Mouse (Mus musculus) MEL-GATA-1-ER (cell line): ENCODE measurements around the gene Znrf3.

Experiments
- DNase-seq: peaks from one replicate; pipeline ENCODE4 v3.0.0-alpha.2; 2012; ENCODE audit warnings: low read depth; ENCODE audit errors: extremely low read depth

The Znrf3 gene

GRCm38 (mm10) chr11:5442590-5443021, 2.0 kb downstream of the Znrf3 start:
- DNase-seq, result no peak

GRCm38 (mm10) chr11:5437646-5438045, 7.0 kb downstream of the Znrf3 start:
- DNase-seq, result no peak

GRCm38 (mm10) chr11:5436988-5437387, 7.7 kb downstream of the Znrf3 start:
- no peak for DNase-seq

- DNase-seq, result no peak
Measured at GRCm38 (mm10) chr11:5435493-5435892, 9.2 kb downstream of the Znrf3 start.

- DNase-seq, result no peak
Measured at GRCm38 (mm10) chr11:5432330-5432729, 12.3 kb downstream of the Znrf3 start.

- no peak for DNase-seq
Measured at GRCm38 (mm10) chr11:5430863-5431262, 13.8 kb downstream of the Znrf3 start.

- DNase-seq, result no peak
Measured at GRCm38 (mm10) chr11:5429396-5430190, 15.1 kb downstream of the Znrf3 start.

GRCm38 (mm10) chr11:5427251-5427650, 17.4 kb downstream of the Znrf3 start:
- no peak for DNase-seq

- no peak for DNase-seq
Measured at GRCm38 (mm10) chr11:5426317-5426716, 18.3 kb downstream of the Znrf3 start.

GRCm38 (mm10) chr11:5425106-5425505, 19.5 kb downstream of the Znrf3 start:
- DNase-seq, result no peak

- no peak for DNase-seq
Measured at GRCm38 (mm10) chr11:5424185-5424584, 20.5 kb downstream of the Znrf3 start.

- no peak for DNase-seq
Measured at GRCm38 (mm10) chr11:5423000-5423399, 21.6 kb downstream of the Znrf3 start.

- DNase-seq, result no peak
Measured at GRCm38 (mm10) chr11:5422252-5422636, 22.4 kb downstream of the Znrf3 start.

GRCm38 (mm10) chr11:5421506-5422251, 23.0 kb downstream of the Znrf3 start:
- no peak for DNase-seq

- DNase-seq, result no peak
Measured at GRCm38 (mm10) chr11:5415617-5416338, 28.9 kb downstream of the Znrf3 start.

- no peak for DNase-seq
Measured at GRCm38 (mm10) chr11:5414856-5415616, 29.6 kb downstream of the Znrf3 start.

- no peak for DNase-seq
Measured at GRCm38 (mm10) chr11:5412644-5413190, 31.9 kb downstream of the Znrf3 start.

- DNase-seq, result no peak
Measured at GRCm38 (mm10) chr11:5411577-5411976, 33.1 kb downstream of the Znrf3 start.

GRCm38 (mm10) chr11:5404180-5404579, 40.5 kb downstream of the Znrf3 start:
- DNase-seq, result no peak

- DNase-seq, result no peak
Measured at GRCm38 (mm10) chr11:5402127-5402733, 42.4 kb downstream of the Znrf3 start.
